Mouse (Mus musculus): Measurements from ENCODE around the gene Apela. TPM values are rescaled to one million over a fixed set of nuclear protein-coding genes. Genes with fewer than 3 reads are reported as not detected.
A peak's percentile ranks its signal among the peaks of the same experiment; 100 is the strongest.

The Apela gene
- total RNA-seq (2012; rRNA removed) = not detected in 2 replicates
- total RNA-seq (2014; rRNA removed) = not detected in 2 replicates
- not detected in 2 replicates for polyA plus RNA-seq (2012; ENCODE audit: insufficient read length, low read depth)

- DNase-seq (ENCODE audit: extremely low read depth) = peak; percentile 3
- Histone ChIP-seq H3K27ac (ENCODE audit: insufficient read depth, low read depth) (no peak within 1 kb of the TSS), H3K36me3 (replicated peaks in 1 of 2; ENCODE audit: control insufficient read depth in 1 of 2, insufficient read depth in 1 of 2, low read length in 1 of 2) (no peaks in the 10 kb centered on the region), H3K4me1 (ENCODE audit: control insufficient read depth in 1 of 2, insufficient read depth in 2 of 2) (peaks cover 3 to 5% of the 10 kb centered on the region in 2 experiments; a peak in 3 of 4 replicates), H3K4me2 (ENCODE audit: insufficient read depth, low read depth, poor library complexity, severe bottlenecking) (no peak within 1 kb of the TSS), H3K27me3 (replicated peaks) (no peaks in the 10 kb centered on the region), H3K9ac (ENCODE audit: insufficient read depth, low read depth) (no peak within 1 kb of the TSS), H3K4me3 (replicated peaks in 1 of 3; ENCODE audit: low read depth in 2 of 3, low read length in 2 of 3, poor library complexity in 1 of 3) (no peak within 1 kb of the TSS), H3K79me2 (replicated peaks; ENCODE audit: control insufficient read depth, extremely low read depth, insufficient read depth, poor library complexity, severe bottlenecking) (no peaks in the 10 kb centered on the region), H3K9me3 (replicated peaks; ENCODE audit: low read length) (no peaks in the 10 kb centered on the region)
- dilution Hi-C loops (cut with MboI; ENCODE audit: extremely low pct_ligation_motif_present, extremely low pct_unique_long_range_greater_than_20kb, low sequenced_read_pairs) (no loop called here), in situ Hi-C loops (cut with MboI; ENCODE audit: low pct_ligation_motif_present, low pct_unique_long_range_greater_than_20kb, low sequenced_read_pairs) (no loop called here)
- no peak for TF ChIP-seq MAX (IDR thresholded peaks at IDR 0.05; ENCODE audit: low read length)
- TF ChIP-seq POLR2A (IDR thresholded peaks at IDR 0.05; ENCODE audit: low read depth, low read length) = no peak
- TF ChIP-seq HCFC1 (IDR thresholded peaks at IDR 0.05; ENCODE audit: low read depth, low read length) = no peak
- TF ChIP-seq JUN (IDR thresholded peaks at IDR 0.05; ENCODE audit: insufficient read depth, low read depth, low read length) = no peak
- no peak for TF ChIP-seq E2F4 (IDR thresholded peaks at IDR 0.05; ENCODE audit: insufficient replicate concordance, low read depth, low read length)
- TF ChIP-seq ZC3H11A (IDR thresholded peaks at IDR 0.05; ENCODE audit: low read depth, low read length) = no peak
- no peak for TF ChIP-seq POLR2AphosphoS2 (IDR thresholded peaks at IDR 0.05; ENCODE audit: low read depth, low read length)
- no peak for TF ChIP-seq ZMIZ1 (IDR thresholded peaks at IDR 0.05; ENCODE audit: low read depth, low read length)
- TF ChIP-seq UBTF (IDR thresholded peaks at IDR 0.05; ENCODE audit: low read depth, low read length) = no peak
- no peak for TF ChIP-seq EP300 (IDR thresholded peaks at IDR 0.05; ENCODE audit: low read length)
- no peak for TF ChIP-seq NELFE (IDR thresholded peaks at IDR 0.05; ENCODE audit: low read depth, low read length)
- no peak for TF ChIP-seq IRF4 (IDR thresholded peaks at IDR 0.05; ENCODE audit: low read depth, low read length)
- TF ChIP-seq CTCF (conservative IDR thresholded peaks at IDR 0.05 in 1 of 2, IDR thresholded peaks at IDR 0.05 in 1 of 2; ENCODE audit: low read depth in 2 of 2, low read length in 2 of 2) = no peak
- TF ChIP-seq GABPA (IDR thresholded peaks at IDR 0.05; ENCODE audit: insufficient replicate concordance, low read depth, low read length) = no peak
These were observed at the start of gene Apela for GRCm38 (mm10) chr8:65037117-65037533. Gene Apela, minus strand, starts transcription at chr8:65037336.

- Histone ChIP-seq H3K9me3 (replicated peaks; ENCODE audit: low read length) (no peaks in the 10 kb centered on the region), H3K27ac (ENCODE audit: insufficient read depth, low read depth) (no peak overlapping the region), H3K9ac (ENCODE audit: insufficient read depth, low read depth) (no peak overlapping the region), H3K36me3 (replicated peaks in 1 of 2; ENCODE audit: control insufficient read depth in 1 of 2, insufficient read depth in 1 of 2, low read length in 1 of 2) (no peaks in the 10 kb centered on the region), H3K4me2 (ENCODE audit: insufficient read depth, low read depth, poor library complexity, severe bottlenecking) (no peak overlapping the region), H3K79me2 (replicated peaks; ENCODE audit: control insufficient read depth, extremely low read depth, insufficient read depth, poor library complexity, severe bottlenecking) (no peaks in the 10 kb centered on the region), H3K27me3 (replicated peaks) (no peaks in the 10 kb centered on the region), H3K4me1 (ENCODE audit: control insufficient read depth in 1 of 2, insufficient read depth in 2 of 2) (peaks cover 0 to 10% of the 10 kb centered on the region in 2 experiments; a peak in 2 of 4 replicates), H3K4me3 (replicated peaks in 1 of 3; ENCODE audit: low read depth in 2 of 3, low read length in 2 of 3, poor library complexity in 1 of 3) (no peak overlapping the region)
- in situ Hi-C loops (cut with MboI; ENCODE audit: low pct_ligation_motif_present, low pct_unique_long_range_greater_than_20kb, low sequenced_read_pairs) (no loop called here), dilution Hi-C loops (cut with MboI; ENCODE audit: extremely low pct_ligation_motif_present, extremely low pct_unique_long_range_greater_than_20kb, low sequenced_read_pairs) (no loop called here)
- TF ChIP-seq TBP (conservative IDR thresholded peaks at IDR 0.05; ENCODE audit: low read depth, low read length) = no peak
- TF ChIP-seq CTCF (conservative IDR thresholded peaks at IDR 0.05 in 1 of 2, IDR thresholded peaks at IDR 0.05 in 1 of 2; ENCODE audit: low read depth in 2 of 2, low read length in 2 of 2) = peak in 1 of 2 experiments; percentile 31; a peak in 2 of 4 replicates
- TF ChIP-seq HCFC1 (IDR thresholded peaks at IDR 0.05; ENCODE audit: low read depth, low read length) = no peak
- no peak for TF ChIP-seq ELF1 (IDR thresholded peaks at IDR 0.05; ENCODE audit: low read depth, low read length)
- no peak for TF ChIP-seq MAX (IDR thresholded peaks at IDR 0.05; ENCODE audit: low read length)
- no peak for TF ChIP-seq PAX5 (IDR thresholded peaks at IDR 0.05; ENCODE audit: low read length)
- TF ChIP-seq MAZ (IDR thresholded peaks at IDR 0.05; ENCODE audit: low read depth, low read length) = no peak
- no peak for TF ChIP-seq IRF4 (IDR thresholded peaks at IDR 0.05; ENCODE audit: low read depth, low read length)
- no peak for DNase-seq (ENCODE audit: extremely low read depth)
These were observed 48.5 kb upstream of the Apela start for GRCm38 (mm10) chr8:65085680-65086079.
